Mouse (Mus musculus): ENCODE measurements around the gene Jun. TPM values are rescaled to one million over a fixed set of nuclear protein-coding genes. Genes with fewer than 3 reads are reported as not detected.

Gene Jun
- polyA plus RNA-seq (2012; rRNA removed), result 43.3 and 53.1 TPM in 2 replicates

- TF ChIP-seq CTCF (IDR thresholded peaks at IDR 0.05; ENCODE audit: borderline replicate concordance, extremely low read depth, insufficient read depth, insufficient read length), result no peak
- peak; percentile 95 for TF ChIP-seq POLR2A (IDR thresholded peaks at IDR 0.05; ENCODE audit: borderline replicate concordance, extremely low read depth, insufficient read depth, insufficient read length, poor library complexity, severe bottlenecking)
- peak; percentile 100 for DNase-seq (ENCODE audit: low read depth)
These were observed at the start of gene Jun for GRCm38 (mm10) chr4:95052025-95052899. Gene Jun (minus strand): TSS chr4:95052222.

GRCm38 (mm10) chr4:95101684-95102083, 49.7 kb upstream of the Jun start:
- TF ChIP-seq CTCF (IDR thresholded peaks at IDR 0.05; ENCODE audit: borderline replicate concordance, extremely low read depth, insufficient read depth, insufficient read length) (no peak), POLR2A (IDR thresholded peaks at IDR 0.05; ENCODE audit: borderline replicate concordance, extremely low read depth, insufficient read depth, insufficient read length, poor library complexity, severe bottlenecking) (no peak)
- DNase-seq (ENCODE audit: low read depth), result no peak

DNA sequence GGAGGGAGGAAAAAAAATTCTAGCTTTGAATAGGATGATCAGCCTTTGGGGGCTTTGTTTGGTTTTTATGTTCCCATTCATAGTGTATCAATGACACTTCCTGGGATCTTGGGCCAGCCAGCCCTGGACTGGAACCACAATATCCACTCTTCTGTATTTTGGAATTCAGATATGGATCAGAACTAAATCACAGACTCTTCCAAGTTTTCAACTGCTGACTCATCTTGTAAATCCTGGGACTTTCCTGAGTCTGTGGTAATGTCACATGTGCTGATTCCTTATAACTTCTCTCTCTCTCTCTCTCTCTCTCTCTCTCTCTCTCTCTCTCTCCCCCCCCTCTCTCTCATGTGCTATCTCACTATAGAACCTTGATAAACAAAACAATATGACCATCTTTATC, 48.7 kb upstream of the Jun start:
- TF ChIP-seq POLR2A (IDR thresholded peaks at IDR 0.05; ENCODE audit: borderline replicate concordance, extremely low read depth, insufficient read depth, insufficient read length, poor library complexity, severe bottlenecking) (no peak), CTCF (IDR thresholded peaks at IDR 0.05; ENCODE audit: borderline replicate concordance, extremely low read depth, insufficient read depth, insufficient read length) (no peak)
- no peak for DNase-seq (ENCODE audit: low read depth)

DNA sequence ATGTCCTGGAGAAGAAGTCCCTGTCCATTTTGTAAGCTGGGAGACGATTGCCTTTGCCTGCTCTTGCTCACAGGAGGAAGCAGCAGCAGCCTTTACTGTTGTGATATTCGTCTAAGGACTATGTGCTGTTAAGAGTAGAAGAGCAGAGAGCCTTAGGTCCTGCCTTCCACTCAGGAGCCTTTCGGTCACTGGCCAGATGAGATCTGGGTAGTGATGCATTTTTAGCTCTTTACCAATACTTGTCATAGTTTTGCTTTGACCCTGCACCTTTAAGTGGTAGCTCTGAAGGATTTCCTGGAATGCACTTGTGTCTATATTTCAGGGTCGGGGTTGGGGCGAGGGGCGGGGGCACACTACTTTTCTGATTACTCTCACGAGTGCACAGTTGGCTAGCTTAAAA, 47.4 kb upstream of the Jun start:
- no peak for TF ChIP-seq POLR2A (IDR thresholded peaks at IDR 0.05; ENCODE audit: borderline replicate concordance, extremely low read depth, insufficient read depth, insufficient read length, poor library complexity, severe bottlenecking)
- no peak for TF ChIP-seq CTCF (IDR thresholded peaks at IDR 0.05; ENCODE audit: borderline replicate concordance, extremely low read depth, insufficient read depth, insufficient read length)
- no peak for DNase-seq (ENCODE audit: low read depth)

DNA sequence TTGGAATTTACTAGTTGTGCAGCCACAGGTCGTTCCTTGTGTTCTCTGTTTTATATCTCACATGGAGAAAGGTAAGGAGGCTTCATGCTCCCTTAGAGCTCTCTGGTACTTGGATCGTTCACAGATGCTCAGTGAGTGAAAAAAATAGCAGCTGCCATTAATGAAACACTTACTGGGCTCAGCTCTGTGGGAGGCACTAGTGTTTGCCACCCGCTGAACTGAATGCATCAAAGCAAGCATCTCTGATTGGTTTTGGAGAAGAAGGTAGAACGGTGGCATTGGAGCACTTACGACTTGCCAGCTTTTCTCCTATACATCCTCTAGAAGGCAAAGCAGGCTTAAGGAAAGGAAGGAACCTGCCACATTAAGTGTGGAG, 46.7 kb upstream of the Jun start:
- TF ChIP-seq CTCF (IDR thresholded peaks at IDR 0.05; ENCODE audit: borderline replicate concordance, extremely low read depth, insufficient read depth, insufficient read length), result no peak
- TF ChIP-seq POLR2A (IDR thresholded peaks at IDR 0.05; ENCODE audit: borderline replicate concordance, extremely low read depth, insufficient read depth, insufficient read length, poor library complexity, severe bottlenecking), result no peak
- no peak for DNase-seq (ENCODE audit: low read depth)

DNA sequence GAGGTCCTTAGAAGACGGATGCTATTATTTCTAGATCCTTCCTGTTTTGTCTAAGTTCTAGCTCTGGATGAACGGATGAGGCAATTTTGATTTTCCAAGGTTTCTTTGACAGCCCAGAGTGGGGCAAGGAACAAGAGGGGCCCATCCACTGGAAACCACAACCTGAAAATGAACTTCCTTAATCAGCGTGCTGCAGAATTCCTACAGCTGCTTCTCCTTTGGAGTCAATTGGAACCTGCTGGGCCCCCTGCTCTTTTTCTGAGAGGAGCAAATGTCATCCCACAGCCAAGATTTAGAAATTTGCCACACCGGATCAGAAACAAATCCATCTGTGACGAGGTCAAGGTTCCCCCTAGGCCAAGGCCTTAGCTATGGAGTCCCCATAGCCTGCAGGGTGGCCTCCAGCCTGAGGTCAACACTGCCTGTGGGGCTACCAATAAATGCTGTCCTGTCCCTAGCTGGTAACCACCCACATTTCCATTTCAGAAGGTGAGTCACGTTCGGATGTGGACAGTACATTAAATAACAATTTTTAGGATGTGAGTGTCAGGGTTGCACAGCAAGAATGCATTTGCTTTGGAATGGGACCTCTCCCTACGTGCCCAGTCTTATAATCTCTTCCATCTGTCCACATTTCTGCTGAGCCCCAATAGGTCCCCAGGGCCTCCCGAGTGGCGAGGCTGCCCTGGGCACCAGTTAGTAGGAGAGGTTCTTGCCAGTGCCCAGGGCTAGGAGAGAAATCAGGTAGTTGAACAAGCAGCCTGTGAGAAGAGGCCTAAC, 46.1 kb upstream of the Jun start:
- TF ChIP-seq POLR2A (IDR thresholded peaks at IDR 0.05; ENCODE audit: borderline replicate concordance, extremely low read depth, insufficient read depth, insufficient read length, poor library complexity, severe bottlenecking), result no peak
- TF ChIP-seq CTCF (IDR thresholded peaks at IDR 0.05; ENCODE audit: borderline replicate concordance, extremely low read depth, insufficient read depth, insufficient read length), result no peak
- no peak for DNase-seq (ENCODE audit: low read depth)

DNA sequence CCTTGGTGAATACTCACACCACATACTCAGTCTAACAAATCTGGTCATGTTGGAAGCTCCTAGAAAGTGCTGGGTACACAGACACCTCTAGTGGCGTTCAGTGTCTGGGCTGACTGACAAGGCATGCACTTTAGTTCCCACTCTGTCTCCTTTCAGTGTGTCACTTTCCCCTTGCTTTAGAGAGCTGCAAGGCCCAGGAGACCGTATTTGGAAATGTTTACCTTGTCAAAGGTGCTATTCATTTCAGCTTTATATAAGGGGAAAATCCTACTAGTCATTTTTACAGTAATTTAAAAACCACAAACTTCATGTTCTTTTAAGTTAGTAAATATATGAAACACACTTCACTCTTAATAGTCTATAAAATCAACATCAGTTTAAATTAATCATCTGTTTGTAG, 44.7 kb upstream of the Jun start:
- TF ChIP-seq POLR2A (IDR thresholded peaks at IDR 0.05; ENCODE audit: borderline replicate concordance, extremely low read depth, insufficient read depth, insufficient read length, poor library complexity, severe bottlenecking) (no peak), CTCF (IDR thresholded peaks at IDR 0.05; ENCODE audit: borderline replicate concordance, extremely low read depth, insufficient read depth, insufficient read length) (no peak)
- DNase-seq (ENCODE audit: low read depth), result no peak

GRCm38 (mm10) chr4:95095911-95096310, 43.9 kb upstream of the Jun start:
- DNase-seq (ENCODE audit: low read depth), result no peak
- TF ChIP-seq POLR2A (IDR thresholded peaks at IDR 0.05; ENCODE audit: borderline replicate concordance, extremely low read depth, insufficient read depth, insufficient read length, poor library complexity, severe bottlenecking), result no peak
- no peak for TF ChIP-seq CTCF (IDR thresholded peaks at IDR 0.05; ENCODE audit: borderline replicate concordance, extremely low read depth, insufficient read depth, insufficient read length)

GRCm38 (mm10) chr4:95095355-95095754, 43.3 kb upstream of the Jun start:
- TF ChIP-seq CTCF (IDR thresholded peaks at IDR 0.05; ENCODE audit: borderline replicate concordance, extremely low read depth, insufficient read depth, insufficient read length) (no peak), POLR2A (IDR thresholded peaks at IDR 0.05; ENCODE audit: borderline replicate concordance, extremely low read depth, insufficient read depth, insufficient read length, poor library complexity, severe bottlenecking) (no peak)

DNA sequence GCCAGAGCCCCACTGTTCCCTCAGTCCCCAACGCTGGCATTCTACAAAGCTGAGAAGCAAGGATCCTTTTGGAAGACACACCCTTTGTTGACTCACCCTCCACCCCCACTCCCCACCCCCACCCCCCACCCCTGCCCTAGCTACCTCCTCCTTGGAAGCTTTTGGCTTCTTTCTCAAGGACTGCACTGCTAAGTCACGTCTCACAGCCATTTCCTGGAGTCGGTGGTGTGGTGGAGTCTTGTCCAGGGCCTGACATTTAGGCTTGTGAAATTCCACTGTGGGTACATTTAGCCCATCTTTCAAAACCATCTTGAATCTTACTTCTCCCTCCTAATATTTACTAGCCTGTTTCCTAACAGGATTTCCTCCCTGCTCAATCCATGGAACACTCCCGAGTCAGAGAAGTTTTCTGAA, 42.7 kb upstream of the Jun start:
- TF ChIP-seq CTCF (IDR thresholded peaks at IDR 0.05; ENCODE audit: borderline replicate concordance, extremely low read depth, insufficient read depth, insufficient read length) (no peak), POLR2A (IDR thresholded peaks at IDR 0.05; ENCODE audit: borderline replicate concordance, extremely low read depth, insufficient read depth, insufficient read length, poor library complexity, severe bottlenecking) (no peak)

More at GRCm38 (mm10) chr4:95095355-95095754, 43.3 kb upstream of the Jun start:
- no peak for DNase-seq (ENCODE audit: low read depth)

GRCm38 (mm10) chr4:95093615-95094014, 41.6 kb upstream of the Jun start:
- no peak for DNase-seq (ENCODE audit: low read depth)
- no peak for TF ChIP-seq CTCF (IDR thresholded peaks at IDR 0.05; ENCODE audit: borderline replicate concordance, extremely low read depth, insufficient read depth, insufficient read length)
- no peak for TF ChIP-seq POLR2A (IDR thresholded peaks at IDR 0.05; ENCODE audit: borderline replicate concordance, extremely low read depth, insufficient read depth, insufficient read length, poor library complexity, severe bottlenecking)

More for the DNA sequence above, 42.7 kb upstream of the Jun start:
- DNase-seq (ENCODE audit: low read depth), result no peak
